Mouse (Mus musculus) cerebellum, postnatal 14 days (tissue): ENCODE measurements around the gene Marf1.
"Not testable (repeated sequence)": the region's sequence is repeated elsewhere in the genome, so short reads cannot be mapped to it uniquely, and the experiment has no call there.

Source experiments
- DNase-seq, 2 experiments: peaks; one replicate each; pipeline ENCODE4 v3.0.0; 2021; ENCODE audit warnings: mixed read lengths in 2 of 2

Marf1 gene

GRCm38 (mm10) chr16:14162988-14163416 is at the start of gene Marf1, which contains the start of gene Nde1:
Gene Marf1, minus strand, starts transcription at chr16:14163351.
Gene Nde1, plus strand, starts transcription at chr16:14163275.
- DNase-seq = peak; percentile 80 to 82

- no peak for DNase-seq
Observed at GRCm38 (mm10) chr16:14198798-14199197, 35.6 kb upstream of the Marf1 start.

GRCm38 (mm10) chr16:14195427-14195826 is 32.3 kb upstream of the Marf1 start:
- DNase-seq = peak; percentile 61 to 76

- no peak for DNase-seq
Observed at GRCm38 (mm10) chr16:14194164-14194950, 31.2 kb upstream of the Marf1 start.

- peak in 1 of 2 experiments; percentile 7 for DNase-seq
Observed at GRCm38 (mm10) chr16:14185516-14185915, 22.4 kb upstream of the Marf1 start.

- DNase-seq = no peak
Observed at GRCm38 (mm10) chr16:14183856-14184255, 20.7 kb upstream of the Marf1 start.

- no peak for DNase-seq
Observed at GRCm38 (mm10) chr16:14182360-14182759, 19.2 kb upstream of the Marf1 start.

- no peak for DNase-seq
Observed at GRCm38 (mm10) chr16:14180163-14180733, 17.1 kb upstream of the Marf1 start.

GRCm38 (mm10) chr16:14178041-14178440 is 14.9 kb upstream of the Marf1 start:
- DNase-seq = no peak

- DNase-seq = no peak
Observed at GRCm38 (mm10) chr16:14169706-14170105, 6.6 kb upstream of the Marf1 start.

GRCm38 (mm10) chr16:14166490-14166889 is 3.3 kb upstream of the Marf1 start:
- DNase-seq = no peak

- DNase-seq = peak in 1 of 2 experiments; percentile 18
Observed at GRCm38 (mm10) chr16:14163731-14164130, 580 bp upstream of the Marf1 start.

GRCm38 (mm10) chr16:14160941-14161340 is 2.2 kb downstream of the Marf1 start:
- no peak for DNase-seq

- DNase-seq = peak; percentile 88 to 89
Observed at GRCm38 (mm10) chr16:14159746-14160131, 3.4 kb downstream of the Marf1 start.

GRCm38 (mm10) chr16:14158936-14159745 is 4.0 kb downstream of the Marf1 start:
- peak; percentile 99 to 100 for DNase-seq

GRCm38 (mm10) chr16:14158536-14158935 is 4.6 kb downstream of the Marf1 start:
- DNase-seq = no peak

GRCm38 (mm10) chr16:14156312-14156711 is 6.8 kb downstream of the Marf1 start:
- no peak for DNase-seq

- DNase-seq = not testable (repeated sequence)
Observed at GRCm38 (mm10) chr16:14155638-14156037, 7.5 kb downstream of the Marf1 start.

GRCm38 (mm10) chr16:14151718-14152117 is 11.4 kb downstream of the Marf1 start:
- DNase-seq = no peak

- DNase-seq = no peak
Observed at GRCm38 (mm10) chr16:14147712-14148111, 15.4 kb downstream of the Marf1 start.

GRCm38 (mm10) chr16:14143298-14143697 is 19.9 kb downstream of the Marf1 start:
- DNase-seq = no peak

GRCm38 (mm10) chr16:14139106-14139505 is 24.0 kb downstream of the Marf1 start:
- DNase-seq = no peak

GRCm38 (mm10) chr16:14137976-14138561 is 25.1 kb downstream of the Marf1 start:
- no peak for DNase-seq
